Mouse (Mus musculus): ENCODE measurements around the gene Acta2.

DNA sequence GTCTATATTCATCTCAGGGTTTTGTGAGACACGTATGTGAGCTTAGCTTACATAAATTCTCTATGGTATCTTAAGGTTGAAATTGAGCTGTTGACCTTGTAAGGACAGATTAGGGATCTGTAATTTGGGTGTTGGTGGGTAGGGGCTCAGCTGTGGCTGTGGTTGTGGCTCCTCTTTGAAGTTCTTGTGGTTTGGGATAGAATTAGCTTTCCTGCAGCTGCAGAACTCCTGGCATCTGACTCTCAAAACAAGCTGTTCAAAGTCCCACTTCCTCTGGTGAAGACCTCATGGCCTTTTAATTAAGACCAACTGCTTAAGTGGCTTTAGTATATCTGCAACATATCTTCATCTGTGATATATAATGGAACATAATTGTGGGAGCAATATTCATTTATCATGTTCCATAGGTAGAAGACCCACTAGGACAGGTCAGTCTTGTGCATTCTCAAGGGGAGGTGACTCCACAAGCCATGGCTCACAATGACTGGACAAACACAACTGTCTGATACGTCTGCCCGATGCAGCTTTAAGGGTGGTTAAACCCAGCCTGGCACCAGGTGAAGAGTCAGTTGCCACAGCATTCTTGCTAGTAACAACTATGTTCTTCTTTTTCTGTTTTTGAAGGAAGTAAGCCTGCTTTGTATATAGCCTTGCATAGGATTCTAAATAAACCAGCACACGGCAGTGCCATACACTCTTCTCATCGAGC lies 36.0 kb downstream of the Acta2 start:
- TF ChIP-seq POU5F1 (IDR thresholded peaks at IDR 0.05; ENCODE audit: borderline replicate concordance, low read length), result no peak
- no peak for TF ChIP-seq CTCF (conservative IDR thresholded peaks at IDR 0.05; ENCODE audit: low read length)
- TF ChIP-seq NANOG (IDR thresholded peaks at IDR 0.05; ENCODE audit: borderline replicate concordance, low read length), result no peak
